Mouse (Mus musculus) liver, embryonic 14.5 days (tissue): Measurements from ENCODE around the gene Sqstm1.

Experiments
- CTCF ChIP-seq: IDR thresholded peaks from 2 replicates; pipeline ENCODE4 v1.5.1; 2016; ENCODE audit warnings: antibody characterized with exemption, low read depth, control low read depth
- EP300 ChIP-seq: IDR thresholded peaks from 2 replicates; pipeline ENCODE4 v1.6.1; 2016; ENCODE audit warnings: antibody characterized with exemption, low read depth

GRCm38 (mm10) chr11:50253393-50253792, 42.8 kb upstream of the Sqstm1 start:
- TF ChIP-seq CTCF = no peak
- no peak for TF ChIP-seq EP300
